Mouse (Mus musculus): ENCODE data around the gene Frmd4a.
"Not testable (repeated sequence)": the region's sequence is repeated elsewhere in the genome, so short reads cannot be mapped to it uniquely, and the experiment has no call there.

The Frmd4a gene

DNA sequence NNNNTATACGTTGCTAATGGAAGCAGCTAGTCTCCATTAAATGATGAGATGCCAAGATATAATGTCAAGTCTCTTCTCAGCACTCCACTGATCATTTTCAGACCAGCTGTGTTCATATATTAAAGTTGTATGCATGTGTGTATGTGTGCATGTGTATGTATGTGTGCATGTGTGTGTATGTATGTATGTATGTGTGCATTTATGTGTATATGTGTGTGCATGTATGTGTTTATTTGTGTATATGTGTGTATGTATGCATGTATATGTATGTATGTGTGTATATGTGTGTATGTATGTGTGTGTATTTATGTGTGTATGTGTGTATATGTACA is 204.9 kb downstream of the Frmd4a start:
- DNase-seq, result no peak

DNA sequence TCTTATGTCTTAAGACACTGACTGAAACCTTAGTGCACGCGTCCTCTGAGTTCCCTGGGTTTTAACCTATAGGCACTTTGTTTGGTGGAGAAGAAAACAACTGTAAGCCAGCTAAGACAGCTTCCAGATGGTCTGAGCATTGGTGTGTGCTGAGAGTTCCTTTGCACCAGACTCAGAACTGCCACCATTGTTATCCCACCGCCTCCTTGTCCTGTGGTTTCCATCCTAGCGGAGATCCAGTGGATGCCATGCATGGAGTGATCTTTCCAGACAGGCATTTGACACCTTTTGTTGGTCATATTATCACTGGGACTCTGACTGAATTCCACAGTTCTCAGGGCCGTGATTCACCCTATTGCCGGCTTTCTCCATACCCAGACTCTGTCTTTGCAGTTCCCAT is 205.8 kb downstream of the Frmd4a start:
- no peak for DNase-seq

DNA sequence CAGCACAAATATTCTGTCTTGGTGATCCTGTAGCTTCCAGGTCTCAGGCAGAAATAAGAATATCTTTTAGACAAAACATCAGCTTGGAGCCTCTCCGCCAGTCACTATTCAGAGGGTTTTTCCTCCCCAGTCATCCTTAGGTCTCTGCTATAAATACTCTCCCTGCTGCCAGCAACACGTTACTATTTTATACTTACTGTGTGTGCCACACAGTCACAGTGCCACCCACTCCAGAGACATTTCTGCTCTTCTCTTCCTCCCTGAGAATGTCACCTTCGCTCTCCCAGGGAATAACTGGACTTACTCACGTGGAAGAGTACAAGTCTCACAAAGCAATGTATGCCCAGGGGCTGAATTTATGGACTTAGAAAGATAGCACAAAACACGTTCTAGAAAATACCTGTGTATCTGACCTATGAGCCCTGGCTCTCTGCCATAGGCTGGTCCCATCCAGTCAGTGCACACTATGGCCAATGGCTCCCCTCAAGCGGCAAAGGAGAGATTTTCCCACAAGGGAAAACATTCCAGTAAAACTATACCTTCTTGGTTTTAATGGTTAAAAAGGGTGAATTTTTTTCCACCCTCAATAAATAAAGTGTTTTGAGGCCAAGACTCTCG is 209.5 kb downstream of the Frmd4a start:
- no peak for DNase-seq

DNA sequence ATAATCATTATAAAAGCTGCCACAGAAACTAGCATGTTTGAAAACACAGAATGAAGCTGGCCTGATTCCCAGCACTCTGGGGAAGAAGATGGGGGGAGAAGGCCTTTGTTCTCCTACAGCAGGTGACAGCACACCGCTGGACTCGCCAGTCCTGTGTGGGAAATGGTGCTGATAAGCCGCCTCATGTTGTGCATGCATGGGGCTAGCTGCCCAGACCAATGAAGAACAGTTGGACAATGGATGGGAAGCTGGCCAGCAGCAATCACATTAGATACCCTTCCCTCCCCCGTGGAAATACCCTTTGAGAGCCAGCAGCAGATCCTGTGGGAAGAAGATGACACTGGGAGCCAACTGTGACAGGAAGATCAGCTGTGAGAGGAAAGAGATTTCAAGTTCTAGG is 210.0 kb downstream of the Frmd4a start:
- no peak for DNase-seq

DNA sequence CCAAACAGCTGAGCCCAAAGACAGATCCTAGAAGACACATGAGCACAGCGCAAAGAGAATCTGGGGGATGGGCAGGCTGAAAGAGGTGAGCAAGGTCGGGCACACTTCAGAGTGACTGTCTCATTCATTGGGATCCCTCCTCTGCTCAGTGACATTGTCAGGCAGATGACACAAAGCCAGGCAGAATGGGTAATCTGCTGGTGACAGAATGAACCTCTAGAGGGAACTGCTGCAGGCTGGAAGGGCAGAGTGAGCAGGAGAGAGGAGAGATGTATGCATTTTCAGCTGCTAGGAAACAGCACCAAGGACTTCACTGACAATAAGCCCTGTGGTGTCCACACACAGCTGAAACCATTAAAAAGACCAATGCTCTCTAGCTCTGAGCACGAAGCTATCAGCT is 211.0 kb downstream of the Frmd4a start:
- no peak for DNase-seq

DNA sequence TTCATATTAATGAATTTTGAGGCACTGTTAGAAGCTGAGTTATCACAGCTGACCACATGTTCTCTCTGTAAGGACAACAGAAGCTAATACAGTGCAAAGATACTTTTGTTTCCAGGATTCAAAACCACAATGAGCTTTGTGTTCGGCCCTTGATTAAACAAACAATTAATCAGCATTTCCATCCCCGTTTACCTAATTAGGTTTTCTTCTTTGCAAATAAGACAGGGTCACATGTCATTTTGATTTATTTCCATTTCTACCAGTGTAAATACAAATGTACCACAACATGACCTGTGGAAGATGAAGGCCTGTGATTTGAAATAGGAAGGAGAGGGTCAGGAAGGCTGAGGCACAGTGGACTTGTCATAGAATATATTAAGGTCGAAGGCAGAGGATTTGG is 214.8 kb downstream of the Frmd4a start:
- no peak for DNase-seq

DNA sequence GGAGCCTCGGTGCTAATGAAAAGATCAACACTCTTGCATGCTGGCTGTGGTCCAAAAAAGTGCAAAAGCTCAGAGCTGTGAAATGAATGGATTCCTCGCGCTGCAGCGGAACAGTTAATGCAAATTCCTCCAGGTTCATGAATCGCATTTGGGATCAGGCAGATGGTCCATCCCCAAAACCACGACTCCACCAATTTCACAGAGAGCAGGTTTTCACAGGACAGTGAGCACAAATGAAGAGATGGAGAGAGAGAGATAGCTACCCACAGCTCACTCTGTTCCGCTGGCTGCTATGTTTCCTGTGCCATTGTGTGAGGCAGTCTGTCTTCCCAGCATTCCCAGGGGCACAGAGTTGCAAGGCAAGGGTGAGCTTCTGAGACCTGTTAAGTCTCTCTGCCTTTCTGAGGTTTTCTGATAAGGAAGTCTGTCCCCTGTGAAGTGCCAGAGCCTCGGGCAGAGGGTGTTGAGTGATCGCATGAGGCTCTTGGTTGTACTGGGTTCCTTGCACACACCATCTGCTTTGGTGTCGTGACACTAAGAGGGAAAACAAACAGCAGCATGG is 215.3 kb downstream of the Frmd4a start:
- no peak for DNase-seq

DNA sequence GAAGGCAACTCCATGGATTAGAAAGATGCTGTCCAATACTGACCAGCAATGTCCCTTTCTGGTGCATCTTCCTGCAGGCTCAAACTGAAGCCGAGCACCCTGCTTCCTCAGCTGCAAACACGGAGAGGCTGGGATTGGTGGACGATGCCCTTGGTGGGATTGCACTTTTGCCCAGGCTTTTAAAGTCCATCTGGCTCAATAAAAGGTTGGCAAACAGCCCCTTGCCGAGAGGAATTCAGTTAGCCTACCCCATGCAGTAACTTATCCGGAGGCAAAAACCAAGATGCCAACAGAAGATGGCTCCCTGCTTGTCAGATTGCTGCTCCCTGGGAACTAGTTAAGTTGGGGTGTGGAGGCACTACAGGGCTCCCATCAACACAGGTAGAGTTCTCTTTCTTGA is 220.2 kb downstream of the Frmd4a start:
- no peak for DNase-seq

DNA sequence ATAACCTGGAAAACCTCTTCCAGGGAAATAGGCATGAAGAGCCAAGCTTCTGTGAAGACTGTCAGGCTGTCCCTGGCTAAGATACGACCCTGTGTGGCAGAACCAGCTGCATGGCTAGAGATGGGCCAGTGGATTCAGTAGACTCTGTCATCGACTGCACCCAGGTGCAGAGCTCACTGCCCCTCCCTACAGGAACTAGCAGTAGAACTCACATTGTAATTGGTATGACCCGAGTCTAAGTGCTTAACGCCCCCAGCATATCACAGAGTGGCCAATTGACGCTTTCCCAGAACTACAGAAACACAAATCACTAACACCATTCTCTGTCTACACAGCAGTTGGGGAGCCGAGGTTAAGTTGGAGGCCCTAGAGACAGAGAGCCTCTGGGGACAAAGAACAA is 232.2 kb downstream of the Frmd4a start:
- DNase-seq, result no peak

DNA sequence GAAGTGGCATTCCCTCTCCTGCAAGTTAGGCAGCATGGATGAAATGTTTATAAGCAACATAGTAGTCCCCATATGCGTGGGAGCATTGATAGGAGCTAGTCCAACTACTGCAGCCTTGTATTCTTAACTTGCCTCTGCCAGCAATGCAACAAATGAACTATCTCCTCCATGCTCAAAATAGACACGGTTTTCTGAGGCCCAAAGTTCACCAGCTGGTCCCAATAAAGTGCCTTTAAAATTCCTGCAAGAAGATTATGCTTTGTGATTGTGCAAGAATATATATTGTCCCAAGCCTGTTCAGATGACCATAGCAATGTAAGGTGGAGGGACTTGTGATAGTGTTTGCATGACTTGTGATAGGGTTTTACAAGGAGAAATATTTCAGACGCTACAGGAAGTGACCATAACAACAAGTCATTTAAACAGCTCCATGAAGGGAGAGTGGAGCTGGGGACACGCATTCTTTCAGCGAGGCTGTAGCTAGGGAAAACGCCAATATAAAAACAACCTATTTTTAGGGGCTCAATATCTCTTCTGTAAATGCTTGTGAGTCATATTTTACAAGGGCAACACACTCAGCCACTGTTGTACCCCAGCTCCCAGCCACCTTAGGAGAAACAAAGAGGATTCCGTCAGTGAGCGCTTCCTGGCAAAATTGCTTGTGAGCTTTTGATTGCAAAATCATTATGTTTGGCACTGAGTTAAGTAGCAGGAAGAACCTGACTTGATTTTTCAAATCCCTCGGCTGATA is 235.2 kb downstream of the Frmd4a start:
- no peak for DNase-seq

DNA sequence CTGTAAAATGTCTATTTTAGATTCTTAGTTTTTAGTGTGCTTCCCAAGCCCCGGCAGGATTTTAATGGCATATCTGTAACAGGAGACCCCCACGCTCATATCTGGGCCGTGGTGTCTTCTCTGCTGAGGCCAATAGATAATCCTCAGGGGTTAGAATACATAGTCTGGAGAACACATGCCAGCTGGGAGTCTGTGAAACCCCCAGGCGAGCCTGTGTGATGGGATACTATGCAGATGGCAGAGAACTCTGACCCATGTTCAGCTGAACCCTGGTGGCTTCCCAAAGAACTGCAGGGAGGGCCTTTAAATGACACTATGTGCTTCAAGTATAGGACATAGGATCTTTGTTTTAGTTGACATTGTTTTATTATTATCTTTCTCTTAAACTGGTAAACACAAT is 235.8 kb downstream of the Frmd4a start:
- peak in 1 of 2 experiments; percentile 8 for DNase-seq

DNA sequence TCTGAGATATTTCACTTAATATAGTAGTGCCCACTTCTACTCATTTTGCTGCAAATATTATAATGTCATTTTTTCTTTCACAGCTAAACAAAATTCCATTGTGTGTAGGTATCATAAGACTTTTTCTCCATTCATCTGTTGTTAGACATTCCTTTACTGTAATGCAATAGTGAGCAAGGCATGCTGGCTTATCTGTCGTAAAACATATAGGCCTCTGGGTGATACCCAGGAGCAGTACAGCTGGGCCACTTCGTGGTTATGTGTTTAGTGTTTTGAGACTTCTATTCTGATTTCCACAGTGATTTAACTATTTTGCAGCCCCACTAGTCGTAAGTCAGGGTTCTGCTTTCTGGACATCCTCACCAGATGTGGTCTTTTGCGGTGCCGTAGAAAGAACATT is 236.6 kb downstream of the Frmd4a start:
- DNase-seq, result no peak

DNA sequence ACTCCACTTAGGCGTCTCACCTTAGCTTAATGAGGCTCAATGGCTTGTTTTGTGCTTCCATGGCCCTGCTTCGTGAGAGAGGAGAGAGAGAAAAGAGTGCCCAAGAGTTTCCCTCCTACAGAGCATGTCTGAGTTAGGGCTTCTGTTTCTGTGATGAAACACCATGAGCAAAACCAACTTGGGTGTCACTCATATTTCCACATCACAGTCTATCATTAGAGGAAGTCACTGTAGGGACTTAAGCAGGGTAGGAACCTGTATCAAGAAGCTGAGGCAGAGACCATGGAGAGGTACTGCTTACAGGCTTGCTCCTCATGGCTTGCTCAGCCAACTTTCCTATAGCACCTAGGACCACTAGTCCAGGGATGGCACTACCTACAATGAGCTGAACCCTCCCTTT is 238.7 kb downstream of the Frmd4a start:
- no peak for DNase-seq

DNA sequence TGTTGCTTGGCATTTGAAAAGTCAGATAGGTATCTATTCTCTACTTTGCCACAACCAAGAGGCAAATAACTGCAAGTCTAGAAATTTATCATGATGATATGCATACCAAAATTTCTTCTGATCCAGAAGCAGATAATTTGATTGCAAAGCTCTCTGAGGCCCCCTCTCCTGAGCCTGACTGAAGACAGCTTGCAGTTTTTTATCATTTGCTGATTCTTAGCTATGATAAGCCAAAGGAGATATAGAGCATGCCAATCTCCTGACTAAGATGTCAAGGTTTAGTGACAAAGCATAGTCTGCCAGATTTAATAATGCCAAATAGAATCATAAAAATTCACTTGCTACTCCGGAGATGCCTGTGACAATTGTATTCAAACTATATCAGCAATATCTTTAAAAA is 240.1 kb downstream of the Frmd4a start:
- no peak for DNase-seq

DNA sequence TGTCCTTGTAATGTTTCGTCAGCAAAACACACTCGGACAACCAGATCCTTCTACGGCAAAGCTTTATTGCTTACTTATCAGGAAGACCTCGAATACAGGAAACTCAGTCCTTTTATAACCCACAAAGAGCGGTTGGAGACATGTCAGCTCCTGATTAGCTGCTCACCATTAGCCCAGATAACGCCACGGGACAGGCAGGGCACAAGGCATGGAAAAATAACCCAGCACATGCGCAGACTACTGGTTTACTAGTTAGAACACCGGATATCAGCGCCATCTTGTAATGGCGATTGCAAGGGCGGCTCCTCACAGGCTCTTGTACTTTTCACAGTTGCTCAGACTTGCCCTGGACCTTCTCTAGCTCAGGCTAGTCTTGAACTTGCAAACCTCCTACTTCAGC is 241.3 kb downstream of the Frmd4a start:
- not testable (repeated sequence) for DNase-seq

DNA sequence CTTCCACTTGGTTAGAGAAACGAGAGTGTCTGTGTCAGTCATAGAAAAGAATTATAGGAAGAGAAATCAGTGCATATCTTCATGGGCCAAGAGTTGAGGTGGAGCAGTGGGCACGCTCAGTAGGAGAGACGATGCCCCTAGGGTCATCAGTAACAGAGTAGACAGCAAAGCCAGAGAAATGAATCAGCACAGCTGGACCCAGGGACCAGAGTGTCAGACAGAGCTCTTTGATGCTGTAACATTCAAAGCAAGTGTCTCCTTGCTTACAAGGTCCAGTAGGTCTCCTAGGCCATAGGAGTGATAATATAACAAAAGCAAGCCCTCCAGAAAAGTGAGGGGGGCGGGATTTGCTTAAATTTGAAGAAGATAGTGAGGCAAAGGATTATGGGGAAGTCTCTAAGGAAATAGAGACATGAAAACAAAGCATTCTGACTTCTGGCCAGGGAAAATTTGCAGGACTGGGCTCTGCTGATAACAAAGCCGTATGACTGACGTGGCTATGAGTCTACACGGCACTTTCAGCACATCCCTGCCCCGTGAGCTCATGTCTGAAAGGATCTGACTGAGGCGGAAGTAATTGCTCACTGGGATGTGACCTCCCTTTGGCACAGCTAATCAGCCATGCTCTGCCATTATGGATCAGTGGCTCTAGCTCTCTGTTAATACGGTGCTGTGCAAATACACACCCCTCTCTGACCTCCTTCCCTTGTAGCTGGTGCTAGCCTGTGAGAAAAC is 243.0 kb downstream of the Frmd4a start:
- DNase-seq, result no peak

DNA sequence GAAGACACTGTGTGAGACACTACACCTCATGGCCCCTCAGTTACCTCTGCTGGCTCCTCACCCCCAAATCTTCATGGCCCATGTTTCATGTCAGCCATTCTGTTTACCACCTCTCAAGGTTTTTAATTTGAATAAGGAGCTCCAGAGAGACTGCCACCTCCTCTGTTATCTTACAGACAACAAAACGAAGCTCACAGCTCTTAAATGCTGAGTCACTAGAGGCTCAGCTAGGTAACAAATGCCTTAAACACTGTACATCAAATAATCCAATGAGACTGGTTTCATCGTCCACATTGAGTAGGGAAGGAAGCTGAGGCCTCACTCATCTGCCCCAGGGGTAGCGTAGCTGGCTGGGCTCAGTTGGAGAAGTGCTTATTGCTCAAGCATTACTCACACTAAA is 245.2 kb downstream of the Frmd4a start:
- no peak for DNase-seq

DNA sequence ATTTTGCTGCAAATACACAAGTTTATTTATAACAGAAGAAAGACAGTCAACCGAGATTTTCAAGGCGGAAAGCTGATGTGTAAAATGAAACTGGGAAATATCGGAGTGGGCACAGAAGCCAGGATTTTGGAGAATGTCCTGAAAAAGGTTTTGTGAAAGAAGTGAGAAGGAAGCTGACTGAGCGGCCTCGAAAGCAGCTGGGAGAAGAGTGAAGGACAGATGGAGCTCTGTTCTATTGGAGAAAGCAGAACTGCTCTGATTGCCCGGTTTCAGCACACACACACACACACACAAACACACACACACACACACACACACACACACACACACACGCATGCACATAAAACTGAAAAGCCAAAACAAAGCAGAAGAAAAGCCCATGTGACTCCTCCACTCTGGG is 249.9 kb downstream of the Frmd4a start:
- no peak for DNase-seq

DNA sequence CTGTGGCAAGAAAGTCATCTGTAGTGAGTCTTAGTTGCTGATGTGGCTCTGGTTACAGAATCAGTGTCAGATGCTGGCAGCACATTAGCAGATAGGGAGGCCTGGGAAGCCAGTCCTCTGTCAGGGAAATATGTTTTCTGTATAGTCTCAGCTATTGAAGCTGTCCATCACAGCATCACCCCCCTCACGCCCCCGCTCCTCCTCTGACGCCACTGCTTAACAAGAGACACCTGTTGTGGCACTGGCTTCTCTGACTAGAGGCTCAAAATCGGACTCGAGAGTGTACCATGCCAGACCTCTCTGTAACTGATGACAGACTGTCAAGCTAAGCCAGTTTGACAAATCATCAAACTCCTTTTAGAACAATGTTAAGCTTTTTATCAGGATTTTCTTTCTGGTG is 265.3 kb downstream of the Frmd4a start:
- no peak for DNase-seq

DNA sequence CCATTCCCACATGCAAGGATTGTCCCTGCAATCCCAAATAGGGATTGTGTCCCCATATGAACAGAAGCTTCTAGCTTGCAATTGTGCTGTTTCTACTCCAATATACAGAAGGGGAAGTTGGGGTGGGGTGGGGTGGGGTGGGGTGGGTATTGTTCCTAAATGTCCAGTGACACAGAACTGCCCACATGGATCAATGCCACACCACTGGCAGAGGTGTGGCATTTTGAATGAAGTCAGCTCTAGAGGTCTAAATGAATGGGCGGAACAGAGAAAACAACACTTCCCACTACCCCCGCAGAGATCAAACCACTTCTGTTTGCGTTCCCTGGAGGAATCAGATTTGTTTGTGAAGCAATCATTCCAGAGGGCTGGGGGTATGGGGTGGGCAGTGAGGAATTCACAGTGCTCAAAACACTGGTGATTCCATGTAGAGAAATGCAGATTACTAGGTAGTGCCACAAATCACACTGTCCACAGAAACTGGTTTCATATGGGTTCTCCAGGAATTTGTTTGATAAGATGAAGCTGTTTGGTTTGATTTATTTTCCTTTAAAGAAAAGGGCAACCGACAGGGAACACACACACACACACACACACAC is 268.3 kb downstream of the Frmd4a start:
- DNase-seq, result no peak

DNA sequence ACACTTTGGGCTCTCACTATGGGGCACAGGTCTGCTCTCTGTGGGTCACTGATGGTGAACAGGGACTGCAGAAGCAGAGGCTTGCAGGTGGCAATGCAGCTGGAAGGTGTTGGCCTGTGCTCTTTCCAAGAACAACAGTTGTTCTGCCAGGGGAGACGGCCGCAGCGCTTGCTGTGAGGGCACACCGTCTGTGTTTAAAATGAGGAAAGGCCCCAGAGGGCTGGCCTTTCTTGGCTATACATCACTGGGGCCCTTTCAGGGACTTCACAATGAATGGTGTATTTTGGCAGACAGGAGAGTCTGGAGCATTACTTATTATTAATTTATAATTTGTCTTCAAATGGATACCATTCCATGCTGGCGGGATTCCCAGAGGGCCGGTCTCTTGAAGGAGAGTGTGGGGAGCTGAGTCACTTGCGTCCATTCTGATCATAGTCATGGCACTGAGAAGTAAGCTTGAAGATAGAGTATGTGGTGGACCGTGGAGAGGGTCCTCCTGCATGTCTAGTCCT is 268.9 kb downstream of the Frmd4a start:
- no peak for DNase-seq

DNA sequence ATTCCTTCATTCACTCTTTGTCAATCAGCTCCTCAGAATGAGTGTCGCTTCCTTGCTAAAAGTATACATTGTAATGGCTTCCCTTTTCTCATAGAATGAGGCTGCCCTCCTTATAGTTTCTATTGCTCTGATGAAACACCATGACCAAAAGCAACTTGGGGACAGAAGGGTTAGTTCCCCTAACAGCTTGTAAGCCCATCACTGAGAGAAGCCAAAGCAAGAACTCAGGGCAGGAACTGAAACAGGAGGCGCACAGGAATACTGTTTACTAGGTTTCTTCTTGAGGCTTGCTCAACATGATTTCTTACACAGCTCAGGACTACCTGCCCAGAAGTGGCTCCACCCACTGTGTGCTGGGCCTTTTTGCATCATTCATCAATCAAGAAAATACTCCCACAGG is 273.0 kb downstream of the Frmd4a start:
- no peak for DNase-seq

DNA sequence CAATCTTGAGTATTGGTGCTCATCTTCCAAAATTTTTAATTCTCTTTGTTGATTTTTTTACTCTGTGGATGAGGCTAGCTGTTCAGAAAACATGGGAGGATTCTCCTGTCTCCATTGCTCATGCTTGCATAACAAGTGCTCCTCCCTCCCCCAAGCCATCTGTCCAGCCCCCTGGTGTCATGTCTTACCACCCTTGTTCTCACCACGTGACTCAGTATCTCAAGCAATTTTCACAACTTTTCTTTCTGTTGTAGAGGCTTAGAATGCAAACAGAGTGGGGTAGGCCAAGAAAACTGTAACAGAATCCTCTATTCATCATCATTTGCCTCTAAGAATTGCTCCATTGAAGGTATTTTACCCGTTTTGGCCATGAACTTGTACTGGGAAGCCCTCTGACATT is 273.6 kb downstream of the Frmd4a start:
- DNase-seq, result no peak

DNA sequence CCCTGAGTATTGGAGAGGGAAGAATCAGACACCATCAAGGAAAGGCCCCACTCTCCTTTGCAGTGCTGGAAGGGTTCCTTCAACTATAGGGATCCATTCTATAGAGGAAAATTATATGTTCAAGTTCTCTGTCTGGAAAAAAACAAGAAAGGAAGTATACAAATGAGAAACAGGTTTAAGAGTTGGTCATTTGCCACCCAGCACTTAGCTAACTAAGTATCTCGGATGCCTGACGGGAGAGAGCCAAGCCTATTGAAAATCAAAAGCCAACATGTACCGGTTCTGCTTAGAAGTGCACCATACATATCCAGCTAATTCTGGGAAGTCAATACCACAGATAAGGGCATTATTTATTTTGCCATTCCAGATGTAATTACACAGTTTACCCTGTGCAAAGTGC is 274.2 kb downstream of the Frmd4a start:
- DNase-seq, result no peak
